Mouse (Mus musculus) neural tube, embryonic 15.5 days (tissue): Measurements from ENCODE around the gene Vangl2. TPM values are rescaled to one million over a fixed set of nuclear protein-coding genes. Genes with fewer than 3 reads are reported as not detected.
"Not testable (repeated sequence)": the region's sequence is repeated elsewhere in the genome, so short reads cannot be mapped to it uniquely, and the experiment has no call there.

Experiments
- ATAC-seq: fragments of 200-750 bp; cut with Nextera tagmentation; 2 replicates; pipeline ENCODE4 v1.8.0; 2017; ENCODE audit warnings: mild to moderate bottlenecking, moderate TSS enrichment, moderate library complexity; ENCODE audit not compliant: low FRiP score
- H3K27ac ChIP-seq: fragments of 300-500 bp; sonication (generic); replicated peaks from 2 replicates; pipeline ENCODE4 v1.5.1; 2015; ENCODE audit warnings: mild to moderate bottlenecking, inconsistent platforms
- H3K27me3 ChIP-seq: fragments of 300-500 bp; sonication (generic); replicated peaks from 2 replicates; pipeline ENCODE4 v1.6.1; 2015; ENCODE audit warnings: inconsistent platforms
- H3K36me3 ChIP-seq: fragments of 300-500 bp; sonication (generic); 2 replicates; pipeline ENCODE4 v1.6.1; 2015; ENCODE audit warnings: inconsistent platforms
- H3K4me1 ChIP-seq: fragments of 300-500 bp; sonication (generic); 2 replicates; pipeline ENCODE4 v1.6.1; 2015; ENCODE audit warnings: inconsistent platforms
- H3K4me2 ChIP-seq: fragments of 300-500 bp; sonication (generic); 2 replicates; pipeline ENCODE4 v1.6.1; 2015; ENCODE audit warnings: inconsistent platforms, mild to moderate bottlenecking, moderate library complexity
- H3K4me3 ChIP-seq: fragments of 300-500 bp; sonication (generic); replicated peaks from 2 replicates; pipeline ENCODE4 v1.5.1; 2015; ENCODE audit warnings: mild to moderate bottlenecking, inconsistent platforms
- H3K9ac ChIP-seq: fragments of 300-500 bp; sonication (generic); replicated peaks from 2 replicates; pipeline ENCODE4 v1.6.1; 2015; ENCODE audit warnings: mild to moderate bottlenecking, inconsistent platforms
- H3K9me3 ChIP-seq: fragments of 300-500 bp; sonication (generic); replicated peaks from 2 replicates; pipeline ENCODE4 v1.6.1; 2016; ENCODE audit warnings: inconsistent platforms
- WGBS: fragments of 180-500 bp; shearing (Covaris S2); methylation state at CpG from one replicate; pipeline ENCODE4 v1.1.7; 2015; ENCODE audit warnings: mixed read lengths; 5-methylcytosine and 5-hydroxymethylcytosine counted together
- polyA plus RNA-seq: library from polyadenylated mRNA; unstranded; fragments of >200 nt; fragmentation: Nextera tagmentation; extraction: Ambion mirVana; gene quantifications from 2 replicates; pipeline ENCODE4 v1.2.1, GENCODE M21; 2015

Gene Vangl2
- polyA plus RNA-seq, 1 experiment from 2014 or later = 40.1 TPM

GRCm38 (mm10) chr1:171976826-171977539, 51.3 kb downstream of the Vangl2 start:
- H3K9me3 ChIP-seq = no peaks in the 10 kb centered on the region
- ATAC-seq = no peak
- no peaks in the 10 kb centered on the region for H3K4me1 ChIP-seq
- H3K36me3 ChIP-seq = no peaks in the 10 kb centered on the region
- H3K4me3 ChIP-seq = no peak overlapping the region
- 91% methylated on average over 14 of the region's 14 CpGs for WGBS
- no peak overlapping the region for H3K27ac ChIP-seq
- H3K9ac ChIP-seq = no peak overlapping the region
- no peaks in the 10 kb centered on the region for H3K27me3 ChIP-seq
- H3K4me2 ChIP-seq = no peak overlapping the region

DNA sequence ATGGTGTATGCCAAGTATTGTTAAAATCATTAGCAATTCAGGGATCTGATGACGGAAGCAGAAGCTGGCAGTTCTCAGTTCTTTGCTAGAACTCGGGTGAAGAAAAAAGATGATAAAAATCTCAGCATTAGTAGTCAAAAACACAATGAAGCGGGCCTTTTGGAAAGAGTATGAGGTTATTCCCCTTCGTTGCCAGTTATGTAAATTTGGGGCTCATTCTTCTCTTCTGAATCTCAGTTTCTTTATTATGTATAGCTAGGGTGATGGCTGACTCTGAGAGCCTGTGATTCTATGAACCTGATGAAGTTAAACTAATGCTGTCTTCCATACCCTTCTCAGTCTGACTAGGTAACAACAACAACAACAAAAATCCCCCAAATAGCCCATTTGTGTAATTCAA, 52.4 kb downstream of the Vangl2 start:
- Histone ChIP-seq H3K4me3 (no peak overlapping the region), H3K36me3 (no peaks in the 10 kb centered on the region), H3K4me1 (peaks cover 1% of the 10 kb centered on the region; the same call in 1 of the 2 replicates), H3K9me3 (no peaks in the 10 kb centered on the region), H3K4me2 (no peak overlapping the region), H3K9ac (no peak overlapping the region), H3K27me3 (no peaks in the 10 kb centered on the region), H3K27ac (no peak overlapping the region)
- 84% methylated on average over 4 of the region's 4 CpGs for WGBS
- no peak for ATAC-seq

DNA sequence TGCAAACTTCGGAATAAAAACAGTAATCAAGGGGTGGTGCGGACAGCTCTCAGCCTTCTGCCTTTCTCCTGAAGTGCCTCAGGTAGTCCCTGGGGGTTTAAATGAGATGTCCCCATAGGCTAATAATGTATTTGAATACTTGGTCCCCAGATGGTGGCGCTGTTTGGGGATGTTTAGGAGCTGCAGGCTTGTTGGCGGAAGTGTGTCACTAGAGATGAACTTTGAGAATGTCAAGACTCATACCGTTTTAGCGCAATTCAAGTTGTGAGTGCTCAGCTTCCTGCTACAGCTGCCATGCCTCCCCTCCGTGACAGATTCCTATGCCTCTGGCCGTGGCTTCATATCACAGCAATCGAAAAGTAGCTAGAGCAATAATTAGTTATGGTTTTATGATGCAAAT, 52.9 kb downstream of the Vangl2 start:
- no peaks in the 10 kb centered on the region for H3K36me3 ChIP-seq
- no peak overlapping the region for H3K27ac ChIP-seq
- no peak overlapping the region for H3K4me3 ChIP-seq
- WGBS = 89% methylated on average over 9 of the region's 9 CpGs
- H3K27me3 ChIP-seq = no peaks in the 10 kb centered on the region
- H3K4me1 ChIP-seq = peaks cover 3% of the 10 kb centered on the region; the same call in 1 of the 2 replicates
- H3K4me2 ChIP-seq = no peak overlapping the region
- H3K9ac ChIP-seq = no peak overlapping the region
- ATAC-seq = no peak
- no peaks in the 10 kb centered on the region for H3K9me3 ChIP-seq

DNA sequence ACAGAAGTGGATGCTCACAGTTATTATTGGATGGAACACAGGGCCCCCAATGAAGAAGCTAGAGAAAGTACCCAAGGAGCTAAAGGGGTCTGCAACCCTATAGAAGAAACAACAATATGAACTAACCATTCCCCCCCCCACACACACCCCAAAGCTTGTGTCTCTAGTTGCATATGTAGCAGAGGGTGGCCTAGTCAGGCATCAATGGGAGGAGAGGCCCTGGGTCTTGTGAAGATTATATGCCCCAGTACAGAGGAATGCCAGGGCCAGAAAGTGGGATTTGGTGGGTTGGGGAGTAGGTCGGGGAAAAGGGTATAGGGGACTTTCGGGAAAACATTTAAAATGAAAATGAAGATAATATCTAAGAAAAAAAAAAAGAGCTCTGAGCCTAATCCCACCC, 53.9 kb downstream of the Vangl2 start:
- WGBS = 98% methylated on average over 2 of the region's 2 CpGs
- H3K9ac ChIP-seq, H3K4me1 ChIP-seq, H3K9me3 ChIP-seq, H3K27me3 ChIP-seq, ATAC-seq, H3K27ac ChIP-seq, H3K36me3 ChIP-seq, H3K4me2 ChIP-seq, H3K4me3 ChIP-seq: not testable (repeated sequence)

GRCm38 (mm10) chr1:171970854-171971586, 57.2 kb downstream of the Vangl2 start:
- H3K36me3 ChIP-seq = no peaks in the 10 kb centered on the region
- no peak overlapping the region for H3K4me3 ChIP-seq
- 16% methylated on average over 10 of the region's 10 CpGs for WGBS
- H3K27ac ChIP-seq = no peak overlapping the region
- no peak overlapping the region for H3K4me2 ChIP-seq
- H3K9me3 ChIP-seq = no peaks in the 10 kb centered on the region
- H3K9ac ChIP-seq = no peak overlapping the region
- ATAC-seq = no peak
- peaks cover 3% of the 10 kb centered on the region; the same call in 1 of the 2 replicates for H3K4me1 ChIP-seq
- no peaks in the 10 kb centered on the region for H3K27me3 ChIP-seq

- no peak overlapping the region for H3K27ac ChIP-seq
- ATAC-seq = no peak
- no peaks in the 10 kb centered on the region for H3K9me3 ChIP-seq
- H3K4me3 ChIP-seq = no peak overlapping the region
- no peak overlapping the region for H3K4me2 ChIP-seq
- no peaks in the 10 kb centered on the region for H3K36me3 ChIP-seq
- no peaks in the 10 kb centered on the region for H3K27me3 ChIP-seq
- WGBS = 91% methylated on average over 6 of the region's 6 CpGs
- H3K4me1 ChIP-seq = peaks cover 3% of the 10 kb centered on the region; the same call in 1 of the 2 replicates
- H3K9ac ChIP-seq = no peak overlapping the region
Observed at GRCm38 (mm10) chr1:171969221-171969620, 59.0 kb downstream of the Vangl2 start.

- Histone ChIP-seq H3K9ac (no peak overlapping the region), H3K36me3 (no peaks in the 10 kb centered on the region), H3K4me3 (no peak overlapping the region), H3K4me1 (peaks cover 3% of the 10 kb centered on the region; the same call in 1 of the 2 replicates), H3K27me3 (no peaks in the 10 kb centered on the region), H3K4me2 (no peak overlapping the region), H3K27ac (no peak overlapping the region), H3K9me3 (no peaks in the 10 kb centered on the region)
- ATAC-seq = no peak
- WGBS = 91% methylated on average over 6 of the region's 6 CpGs
Observed at GRCm38 (mm10) chr1:171966054-171966790, 62.0 kb downstream of the Vangl2 start.

GRCm38 (mm10) chr1:171963613-171964012, 64.6 kb downstream of the Vangl2 start:
- Histone ChIP-seq H3K9ac (no peak overlapping the region), H3K4me2 (no peak overlapping the region), H3K27me3 (no peaks in the 10 kb centered on the region), H3K27ac (no peak overlapping the region), H3K4me1 (no peaks in the 10 kb centered on the region), H3K4me3 (no peak overlapping the region), H3K36me3 (no peaks in the 10 kb centered on the region), H3K9me3 (no peaks in the 10 kb centered on the region)
- ATAC-seq = no peak
- WGBS = 88% methylated on average over 6 of the region's 6 CpGs

DNA sequence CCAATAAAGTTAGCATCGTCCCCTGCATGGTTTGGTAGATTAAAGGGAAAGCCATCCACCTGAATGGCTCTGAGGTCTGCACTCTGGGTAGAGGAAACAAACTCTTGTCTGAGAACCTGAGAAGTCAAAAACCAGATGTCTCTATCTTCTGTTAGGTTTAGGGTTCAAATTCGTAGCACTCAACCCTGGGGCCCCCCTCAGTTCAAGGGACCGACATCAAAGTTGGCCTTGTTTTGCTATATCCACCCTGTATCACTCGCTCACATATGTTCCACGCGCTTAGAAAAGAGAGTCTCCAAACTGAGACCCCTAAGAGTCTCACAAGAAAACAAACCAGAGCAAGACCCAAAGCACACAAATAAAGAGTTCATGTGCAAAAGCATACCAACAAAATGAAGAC, 66.5 kb downstream of the Vangl2 start:
- no peak for ATAC-seq
- 90% methylated on average over 6 of the region's 6 CpGs for WGBS
- no peak overlapping the region for H3K4me2 ChIP-seq

GRCm38 (mm10) chr1:171960726-171961125, 67.5 kb downstream of the Vangl2 start:
- 89% methylated on average over 5 of the region's 5 CpGs for WGBS
- H3K4me3 ChIP-seq = no peak overlapping the region
- no peak overlapping the region for H3K9ac ChIP-seq
- no peaks in the 10 kb centered on the region for H3K36me3 ChIP-seq
- no peaks in the 10 kb centered on the region for H3K27me3 ChIP-seq
- H3K4me1 ChIP-seq = no peaks in the 10 kb centered on the region
- H3K9me3 ChIP-seq = no peaks in the 10 kb centered on the region
- H3K27ac ChIP-seq = no peak overlapping the region
- ATAC-seq = no peak
- no peak overlapping the region for H3K4me2 ChIP-seq

More for the DNA sequence above, 66.5 kb downstream of the Vangl2 start:
- no peak overlapping the region for H3K27ac ChIP-seq
- no peaks in the 10 kb centered on the region for H3K9me3 ChIP-seq
- H3K4me3 ChIP-seq = no peak overlapping the region
- H3K27me3 ChIP-seq = no peaks in the 10 kb centered on the region
- H3K4me1 ChIP-seq = no peaks in the 10 kb centered on the region
- H3K36me3 ChIP-seq = no peaks in the 10 kb centered on the region
- no peak overlapping the region for H3K9ac ChIP-seq

GRCm38 (mm10) chr1:171957411-171957810, 70.8 kb downstream of the Vangl2 start:
- Histone ChIP-seq H3K4me1 (no peaks in the 10 kb centered on the region), H3K4me2 (no peak overlapping the region), H3K4me3 (no peak overlapping the region), H3K9me3 (no peaks in the 10 kb centered on the region), H3K27me3 (no peaks in the 10 kb centered on the region), H3K36me3 (no peaks in the 10 kb centered on the region), H3K9ac (no peak overlapping the region), H3K27ac (no peak overlapping the region)
- WGBS = 72% methylated on average over 2 of the region's 2 CpGs
- no peak for ATAC-seq
